8 mouse cellular contexts compared by ENCODE assay signal in genomic region chr7:16046481-16047337, GRCm38 (mm10). TPM values are rescaled to one million over a fixed set of nuclear protein-coding genes. Genes with fewer than 3 reads are reported as not detected.
DNase-seq lines count a peak whose midpoint lies in the region; ATAC-seq and TF ChIP-seq lines count a peak whose summit lies in the region.

No protein-coding gene starts in this region.

- H3K4me1 ChIP-seq in G1E (ENCODE audit: insufficient read depth, low read depth, low read length), result peaks cover 69% of the 10 kb centered on the region
- peaks cover 22% of the 10 kb centered on the region for H3K4me1 ChIP-seq in cerebellum, adult 2 months (ENCODE audit: control insufficient read depth, insufficient read depth, low read length)
- H3K4me1 ChIP-seq in forebrain, postnatal 0 days (ENCODE audit: insufficient read depth), result peaks cover 23% of the 10 kb centered on the region
- peaks cover 44% of the 10 kb centered on the region for H3K4me1 ChIP-seq in lung, embryonic 16.5 days (replicated peaks; ENCODE audit: control insufficient read depth, insufficient read depth, low read length)

- H3K9me3 ChIP-seq in G1E (replicated peaks), result no peaks in the 10 kb centered on the region
- no peaks in the 10 kb centered on the region for H3K9me3 ChIP-seq in forebrain, postnatal 0 days (ENCODE audit: low read length)
- no peaks in the 10 kb centered on the region for H3K9me3 ChIP-seq in lung, embryonic 16.5 days (ENCODE audit: control insufficient read depth, low read length)

- DNase-seq in G1E (ENCODE audit: low spot score), result peak; percentile 58
- peak; percentile 83 to 85 for DNase-seq in cerebellum, adult 2 months
- DNase-seq in forebrain, postnatal 0 days, result peak; percentile 84
- DNase-seq in heart, postnatal 4 days, result peak; percentile 83
- peak; percentile 84 for DNase-seq in layer of hippocampus, adult 9-11 months
- peak; percentile 56 for DNase-seq in ovary, adult 18-20 months (ENCODE audit: low spot score)
- DNase-seq in thymus, postnatal 10 days (ENCODE audit: low spot score in 2 of 2), result peak; percentile 59 to 63

- no peak for TF ChIP-seq CTCF in G1E (IDR thresholded peaks at IDR 0.05; ENCODE audit: low read depth, low read length)
- no peak for TF ChIP-seq CTCF in cerebellum, adult 2 months (IDR thresholded peaks at IDR 0.05; ENCODE audit: borderline replicate concordance, insufficient read depth, low read depth, low read length)
- no peak for TF ChIP-seq CTCF in forebrain, postnatal 0 days (IDR thresholded peaks at IDR 0.05; ENCODE audit: low read depth)

- no peak for TF ChIP-seq POLR2A in cerebellum, adult 2 months (IDR thresholded peaks at IDR 0.05; ENCODE audit: borderline replicate concordance, insufficient read depth, low read length)

- peak overlapping the region; percentile 99 for H3K27ac ChIP-seq in cerebellum, adult 2 months (ENCODE audit: insufficient read depth, low read length)
- peak overlapping the region; percentile 99 for H3K27ac ChIP-seq in forebrain, postnatal 0 days (ENCODE audit: low read depth, low read length)
- H3K27ac ChIP-seq in lung, embryonic 16.5 days (ENCODE audit: low read length), result peak overlapping the region; percentile 93

- peak overlapping the region; percentile 88 for H3K4me3 ChIP-seq in G1E (ENCODE audit: low read depth, low read length)
- H3K4me3 ChIP-seq in cerebellum, adult 2 months (replicated peaks; ENCODE audit: insufficient read depth, low read depth, low read length), result peak overlapping the region; percentile 77
- peak overlapping the region; percentile 75 for H3K4me3 ChIP-seq in forebrain, postnatal 0 days (ENCODE audit: low read depth, low read length)
- peak overlapping the region; percentile 63 for H3K4me3 ChIP-seq in lung, embryonic 16.5 days (ENCODE audit: low read length)

- under 1% methylated on average over 46 of the region's 46 CpGs for WGBS in cerebellum, adult 2 months
- WGBS in forebrain, postnatal 0 days, result 6% methylated on average over 46 of the region's 46 CpGs
- WGBS in lung, embryonic 16.5 days, result under 1% methylated on average over 44 of the region's 46 CpGs

- peak; percentile 23; the same call in 1 of the 2 replicates for ATAC-seq in G1E (ENCODE audit: extremely low read depth, insufficient number of reproducible peaks, low FRiP score, poor library complexity, severe bottlenecking)
- ATAC-seq in forebrain, postnatal 0 days, result peak; percentile 38
- ATAC-seq in lung, embryonic 16.5 days (ENCODE audit: low read depth), result peak; percentile 18

- peaks cover 40% of the 10 kb centered on the region for H3K36me3 ChIP-seq in G1E (replicated peaks)
- H3K36me3 ChIP-seq in forebrain, postnatal 0 days (ENCODE audit: insufficient read depth), result no peaks in the 10 kb centered on the region
- H3K36me3 ChIP-seq in lung, embryonic 16.5 days (ENCODE audit: control insufficient read depth, insufficient read depth, low read length), result no peaks in the 10 kb centered on the region

- H3K4me2 ChIP-seq in forebrain, postnatal 0 days (ENCODE audit: low read depth), result peak overlapping the region; percentile 86
- H3K4me2 ChIP-seq in lung, embryonic 16.5 days (ENCODE audit: low read depth, low read length), result peak overlapping the region; percentile 73

- no peaks in the 10 kb centered on the region for H3K27me3 ChIP-seq in G1E (ENCODE audit: insufficient read depth, low read length)
- no peaks in the 10 kb centered on the region for H3K27me3 ChIP-seq in cerebellum, adult 2 months (ENCODE audit: control insufficient read depth, insufficient read depth, low read length)
- no peaks in the 10 kb centered on the region for H3K27me3 ChIP-seq in forebrain, postnatal 0 days (ENCODE audit: insufficient read depth, low read length)
- no peaks in the 10 kb centered on the region for H3K27me3 ChIP-seq in lung, embryonic 16.5 days (ENCODE audit: control insufficient read depth, insufficient read depth, low read depth, low read length)

- peak overlapping the region; percentile 98 for H3K9ac ChIP-seq in forebrain, postnatal 0 days
- peak overlapping the region; percentile 81 for H3K9ac ChIP-seq in lung, embryonic 16.5 days (ENCODE audit: low read length)

RNA-seq across cellular contexts. Expression of gene Bicra, which starts 1.0 kb away (rescaled TPM):
- total RNA-seq in G1E (2014; fragmentation: Nextera tagmentation), result 52.1 and 57.0 TPM in 2 replicates
- 1.0 and 1.1 TPM in 2 replicates for total RNA-seq in G1E (2017)
- 52.1 and 58.9 TPM in 2 replicates for polyA plus RNA-seq in G1E (2012)
- 12.3 and 12.4 TPM in 2 replicates for polyA plus RNA-seq in cerebellum, adult 2 months (2012; rRNA removed)
- total RNA-seq in forebrain, postnatal 0 days (2014; rRNA removed), result 3.2 and 5.0 TPM in 2 replicates
- 3.6 and 5.8 TPM in 2 replicates for polyA plus RNA-seq in forebrain, postnatal 0 days (2015; fragmentation: Nextera tagmentation; extraction: Ambion mirVana)
- 1 to 10 TPM; 7.6 to 7.8 TPM for total RNA-seq in heart, postnatal 4 days (2021)
- polyA plus RNA-seq in lung, embryonic 16.5 days (2015; fragmentation: Nextera tagmentation; extraction: Ambion mirVana), result 5.9 TPM in 2 replicates

RNA-seq across cellular contexts. Expression of gene Zfp541, which starts 14.9 kb away (rescaled TPM):
- total RNA-seq in G1E (2014; fragmentation: Nextera tagmentation) (not detected in 2 replicates), G1E (2017) (under 0.01 TPM in 1 of 2 replicates, not detected in the other)
- not detected in 2 replicates for polyA plus RNA-seq in G1E (2012)
- 0.16 and 0.28 TPM in 2 replicates for polyA plus RNA-seq in cerebellum, adult 2 months (2012; rRNA removed)
- total RNA-seq in forebrain, postnatal 0 days (2014; rRNA removed), result 0.10 and 0.15 TPM in 2 replicates
- 0.04 and 0.17 TPM in 2 replicates for polyA plus RNA-seq in forebrain, postnatal 0 days (2015; fragmentation: Nextera tagmentation; extraction: Ambion mirVana)
- not detected for total RNA-seq in heart, postnatal 4 days (2021)
- polyA plus RNA-seq in lung, embryonic 16.5 days (2015; fragmentation: Nextera tagmentation; extraction: Ambion mirVana), result 0.06 TPM in 1 of 2 replicates, not detected in the other

RNA-seq across cellular contexts. Expression of gene Napa, which starts 51.5 kb away (rescaled TPM):
- total RNA-seq in G1E (2014; fragmentation: Nextera tagmentation), result 116 and 156 TPM in 2 replicates
- total RNA-seq in G1E (2017), result 73.6 and 86.9 TPM in 2 replicates
- polyA plus RNA-seq in G1E (2012), result 137 and 159 TPM in 2 replicates
- polyA plus RNA-seq in cerebellum, adult 2 months (2012; rRNA removed), result 447 and 471 TPM in 2 replicates
- total RNA-seq in forebrain, postnatal 0 days (2014; rRNA removed), result 159 and 270 TPM in 2 replicates
- 211 and 222 TPM in 2 replicates for polyA plus RNA-seq in forebrain, postnatal 0 days (2015; fragmentation: Nextera tagmentation; extraction: Ambion mirVana)
- total RNA-seq in heart, postnatal 4 days (2021), result 100 to 1,000 TPM in 1 of 2 experiments, 10 to 100 TPM in 1; 90.4 to 104 TPM
- 167 and 202 TPM in 2 replicates for polyA plus RNA-seq in lung, embryonic 16.5 days (2015; fragmentation: Nextera tagmentation; extraction: Ambion mirVana)

Comparison
In these comparisons a context has a peak if more than half of its experiments do, and no peak if none do; other contexts are left out.
1. Peak in every context shown above with its lines: DNase-seq, ATAC-seq, H3K4me3 ChIP-seq and H3K27ac ChIP-seq.